Mouse (Mus musculus) forebrain, embryonic 10.5 days (tissue): ENCODE measurements around the gene Vmn1r212. TPM values are rescaled to one million over a fixed set of nuclear protein-coding genes. Genes with fewer than 3 reads are reported as not detected.
"Not testable (repeated sequence)": the region's sequence is repeated elsewhere in the genome, so short reads cannot be mapped to it uniquely, and the experiment has no call there.

ENCODE experiments used
- DNase-seq: peaks from one replicate; pipeline ENCODE4 v3.0.0-alpha.2; 2017; ENCODE audit warnings: low spot score; ENCODE audit errors: extremely low spot score
- H3K27ac ChIP-seq: fragments of 300-500 bp; sonication (generic); 2 replicates; pipeline ENCODE4 v1.5.1; 2016; ENCODE audit warnings: mild to moderate bottlenecking
- H3K27me3 ChIP-seq: fragments of 300-500 bp; sonication (generic); 2 replicates; pipeline ENCODE4 v1.6.1; 2016; ENCODE audit warnings: mild to moderate bottlenecking; ENCODE audit not compliant: poor library complexity, severe bottlenecking
- H3K36me3 ChIP-seq: fragments of 300-500 bp; sonication (generic); replicated peaks from 2 replicates; pipeline ENCODE4 v1.6.1; 2016; ENCODE audit warnings: mild to moderate bottlenecking, moderate library complexity
- H3K4me1 ChIP-seq: fragments of 300-500 bp; sonication (generic); 2 replicates; pipeline ENCODE4 v1.6.1; 2016
- H3K4me3 ChIP-seq: fragments of 300-500 bp; sonication (generic); 2 replicates; pipeline ENCODE4 v1.5.1; 2016; ENCODE audit warnings: mild to moderate bottlenecking, moderate library complexity
- H3K9me3 ChIP-seq: fragments of 300-500 bp; sonication (generic); 2 replicates; pipeline ENCODE4 v1.6.1; 2016; ENCODE audit warnings: mild to moderate bottlenecking, moderate library complexity
- WGBS: fragments of 180-500 bp; shearing (Covaris S2); methylation state at CpG from one replicate; pipeline ENCODE4 v1.1.7; 2016; 5-methylcytosine and 5-hydroxymethylcytosine counted together
- polyA plus RNA-seq: library from polyadenylated mRNA; unstranded; fragments of >200 nt; fragmentation: Nextera tagmentation; extraction: Ambion mirVana; gene quantifications from 2 replicates; pipeline ENCODE4 v1.2.1, GENCODE M21; 2016

Gene Vmn1r212
- polyA plus RNA-seq = not detected in 2 replicates

- Histone ChIP-seq H3K27me3 (no peaks in the 10 kb centered on the region), H3K36me3 (no peaks in the 10 kb centered on the region), H3K27ac (no peak within 1 kb of the TSS), H3K4me1 (peaks cover 4% of the 10 kb centered on the region; the same call in 1 of the 2 replicates), H3K9me3 (no peaks in the 10 kb centered on the region), H3K4me3 (no peak within 1 kb of the TSS)
- 86% methylated on average over 4 of the region's 4 CpGs for WGBS
- DNase-seq = no peak
Measured at GRCm38 (mm10) chr13:22884105-22884504, at the start of gene Vmn1r212. TSS of gene Vmn1r212 (minus strand) at chr13:22884205.

DNA sequence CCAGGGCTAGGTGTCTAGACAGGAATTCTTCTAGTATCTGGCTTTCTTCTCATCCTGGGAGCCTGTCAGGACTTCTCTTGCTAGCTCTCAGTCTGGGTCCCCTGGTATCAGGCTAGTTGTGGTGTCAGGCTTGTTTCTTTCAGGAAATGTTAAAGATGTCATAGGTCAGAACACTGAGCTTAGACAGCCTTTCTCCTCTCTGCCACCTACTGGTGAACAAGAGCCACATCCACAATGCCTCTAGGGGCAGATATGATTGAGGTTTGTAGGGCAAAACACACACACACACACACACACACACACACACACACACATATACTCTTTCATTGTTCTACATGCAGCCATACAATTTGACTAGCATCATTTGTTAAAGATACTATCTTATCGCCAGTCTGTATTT is 4.7 kb downstream of the Vmn1r212 start:
- no peak for DNase-seq
- Histone ChIP-seq H3K9me3 (no peaks in the 10 kb centered on the region; the same call in 1 of the 2 replicates), H3K4me1 (peaks cover 4% of the 10 kb centered on the region; the same call in 1 of the 2 replicates), H3K27ac (no peak overlapping the region), H3K4me3 (no peak overlapping the region), H3K27me3 (no peaks in the 10 kb centered on the region), H3K36me3 (no peaks in the 10 kb centered on the region)
- 93% methylated on average over 1 of the region's 1 CpGs for WGBS

DNA sequence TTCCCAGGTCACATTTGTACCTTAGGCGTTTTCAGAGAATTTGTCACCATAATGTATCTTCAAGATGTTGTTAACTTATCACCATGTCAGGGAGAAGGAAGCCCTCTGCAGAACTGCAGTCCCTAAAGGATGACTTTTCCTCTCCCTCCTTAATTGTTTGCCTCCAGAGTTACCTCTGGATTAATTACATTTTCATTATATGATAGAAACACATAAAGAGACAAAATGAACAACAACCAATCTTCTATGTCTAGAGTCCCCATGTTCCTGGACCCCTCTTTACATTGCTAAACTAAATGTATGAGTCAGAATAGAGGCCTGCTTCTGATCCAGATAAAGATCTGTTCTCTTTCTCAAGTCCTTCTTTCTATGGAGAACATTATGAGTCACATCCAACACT is 26.5 kb downstream of the Vmn1r212 start, which contains the start of gene Vmn1r211:
Gene Vmn1r211, minus strand, starts transcription at position 101 of the 400 bp plus-strand sequence.
- Histone ChIP-seq H3K4me1 (no peaks in the 10 kb centered on the region), H3K4me3 (no peak within 1 kb of the TSS), H3K36me3 (no peaks in the 10 kb centered on the region), H3K27ac (no peak within 1 kb of the TSS), H3K9me3 (no peaks in the 10 kb centered on the region), H3K27me3 (no peaks in the 10 kb centered on the region)
- WGBS = 89% methylated on average over 1 of the region's 1 CpGs
- no peak for DNase-seq

GRCm38 (mm10) chr13:22854760-22855159 is 29.2 kb downstream of the Vmn1r212 start:
- no peak for DNase-seq
- Histone ChIP-seq H3K4me3 (no peak overlapping the region), H3K27ac (no peak overlapping the region), H3K4me1 (no peaks in the 10 kb centered on the region), H3K9me3 (no peaks in the 10 kb centered on the region), H3K36me3 (no peaks in the 10 kb centered on the region), H3K27me3 (no peaks in the 10 kb centered on the region)
- 83% methylated on average over 4 of the region's 4 CpGs for WGBS

DNA sequence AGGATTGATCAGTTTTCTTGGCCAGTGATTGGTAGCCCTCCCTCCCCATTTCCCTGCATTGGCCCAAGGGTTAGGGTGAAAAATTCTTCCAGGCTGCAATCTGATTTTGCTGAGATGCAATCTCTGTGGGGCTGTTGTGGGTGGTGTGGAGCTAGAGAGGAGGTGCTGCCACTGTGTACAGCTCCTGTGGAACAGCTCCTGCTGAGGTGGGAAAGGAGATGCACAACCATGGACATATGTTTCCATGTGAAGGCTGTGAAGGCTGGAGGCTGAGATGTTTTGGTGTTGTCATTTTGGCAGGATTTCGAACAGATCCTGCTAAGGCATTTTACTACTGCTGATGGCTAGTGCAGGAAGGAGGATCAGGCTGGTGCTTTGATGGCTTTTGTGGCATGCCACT is 37.2 kb downstream of the Vmn1r212 start:
- 79% methylated on average over 1 of the region's 1 CpGs for WGBS
- H3K27me3 ChIP-seq = no peaks in the 10 kb centered on the region

DNA sequence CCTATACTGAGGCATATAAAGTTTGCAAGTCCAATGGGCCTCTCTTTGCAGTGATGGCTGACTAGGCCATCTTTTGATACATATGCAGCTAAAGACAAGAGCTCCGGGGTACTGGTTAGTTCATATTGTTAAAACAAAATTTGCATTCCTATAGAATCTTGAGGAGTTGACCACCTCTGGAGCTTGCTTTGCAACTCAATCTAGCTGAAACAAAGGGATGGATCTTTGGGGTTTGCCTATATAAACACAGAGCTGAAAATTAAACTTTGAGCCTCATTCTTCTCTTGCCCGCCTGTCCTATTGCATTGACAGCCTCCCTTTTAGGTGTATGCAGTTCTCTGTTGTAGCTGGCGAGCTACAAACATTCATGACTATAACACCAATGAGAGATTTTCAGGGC is 39.7 kb downstream of the Vmn1r212 start:
- 61% methylated on average over 3 of the region's 3 CpGs for WGBS
- DNase-seq = not testable (repeated sequence)

More for the DNA sequence above, 37.2 kb downstream of the Vmn1r212 start:
- DNase-seq = no peak
- Histone ChIP-seq H3K4me3 (no peak overlapping the region), H3K4me1 (no peaks in the 10 kb centered on the region), H3K9me3 (no peaks in the 10 kb centered on the region), H3K36me3 (no peaks in the 10 kb centered on the region), H3K27ac (no peak overlapping the region)

More for the DNA sequence above, 39.7 kb downstream of the Vmn1r212 start:
- H3K27me3 ChIP-seq, H3K4me3 ChIP-seq, H3K4me1 ChIP-seq, H3K36me3 ChIP-seq, H3K27ac ChIP-seq, H3K9me3 ChIP-seq: not testable (repeated sequence)

Other genes starting within 250 kb of the Vmn1r212 start
- gene Vmn1r207-ps, start 154.6 kb downstream of the Vmn1r212 start, polyA plus RNA-seq = not detected in 2 replicates
- not detected in 2 replicates for gene Vmn1r208, start 106.8 kb downstream of the Vmn1r212 start, polyA plus RNA-seq
- not detected in 2 replicates for gene Vmn1r209, start 74.5 kb downstream of the Vmn1r212 start, polyA plus RNA-seq
- gene Vmn1r210, start 52.9 kb downstream of the Vmn1r212 start, polyA plus RNA-seq = not detected in 2 replicates
- not detected in 2 replicates for gene Vmn1r211, start 26.6 kb downstream of the Vmn1r212 start, polyA plus RNA-seq
- not detected in 2 replicates for gene Vmn1r213, start 123.5 kb upstream of the Vmn1r212 start, polyA plus RNA-seq
- gene Vmn1r214, start 146.2 kb upstream of the Vmn1r212 start, polyA plus RNA-seq = not detected in 2 replicates
- not detected in 2 replicates for gene Vmn1r215, start 183.8 kb upstream of the Vmn1r212 start, polyA plus RNA-seq
- not detected in 2 replicates for gene Vmn1r217, start 234.0 kb upstream of the Vmn1r212 start, polyA plus RNA-seq
- gene Vmn1r218, start 248.9 kb upstream of the Vmn1r212 start, polyA plus RNA-seq = not detected in 2 replicates